Mouse (Mus musculus): ENCODE results near the gene Pkn1. TPM values are rescaled to one million over a fixed set of nuclear protein-coding genes. Genes with fewer than 3 reads are reported as not detected.
A peak's percentile ranks its signal among the peaks of the same experiment; 100 is the strongest.

Gene Pkn1
- 13.3 and 16.6 TPM in 2 replicates for polyA plus RNA-seq (2012; rRNA removed)

DNA sequence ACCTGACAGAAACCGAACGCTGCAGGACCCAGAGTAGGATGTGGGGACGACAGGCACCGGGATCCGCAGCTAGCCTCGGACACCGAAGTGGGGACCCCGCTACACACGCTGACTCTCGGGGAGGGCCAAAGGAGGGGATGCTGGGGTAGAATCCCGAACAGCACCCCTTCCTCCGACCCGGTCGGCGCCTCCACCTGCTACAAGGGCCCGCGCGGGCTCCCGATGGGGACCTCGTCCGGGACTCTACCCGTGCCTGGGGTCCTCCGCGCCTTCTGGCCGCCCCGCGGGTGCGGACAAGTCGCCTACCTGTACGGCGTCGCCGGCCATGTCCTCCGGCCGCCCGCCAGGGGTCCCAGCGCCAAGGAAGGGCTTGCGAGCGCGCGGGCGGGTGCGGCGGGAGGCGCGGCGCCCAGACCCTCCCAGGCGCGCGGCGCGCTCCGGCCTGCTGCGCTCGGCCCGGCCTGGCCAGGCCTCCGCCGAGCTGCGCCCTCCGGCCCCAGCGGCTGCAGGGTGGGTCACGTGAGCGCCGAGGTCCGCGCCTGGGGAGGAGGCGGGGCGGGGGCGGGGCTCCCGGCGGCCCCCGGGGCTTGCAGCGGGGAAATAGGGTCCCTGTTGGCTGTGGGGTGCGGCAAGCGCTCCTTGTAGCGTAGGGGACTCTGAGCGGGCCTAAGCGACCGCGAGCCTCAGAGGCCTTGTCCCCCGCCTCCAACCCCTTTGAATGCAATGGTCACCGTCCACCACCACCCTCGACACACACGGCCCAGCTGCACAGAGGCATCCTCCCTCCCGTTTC lies at the start of gene Pkn1:
Pkn1 (minus strand) TSS at position 519 of the 793 bp plus-strand sequence.
- Histone ChIP-seq H3K27ac (ENCODE audit: control insufficient read depth, insufficient read depth, low read depth, low read length) (peak within 1 kb of the TSS; percentile 82), H3K4me1 (ENCODE audit: control insufficient read depth, insufficient read depth, low read length) (peaks cover 16% of the 10 kb centered on the region), H3K27me3 (ENCODE audit: control insufficient read depth, insufficient read depth, low read length) (no peaks in the 10 kb centered on the region), H3K36me3 (ENCODE audit: control insufficient read depth, insufficient read depth, low read length) (no peaks in the 10 kb centered on the region), H3K4me3 (ENCODE audit: control insufficient read depth, low read depth, low read length) (peak within 1 kb of the TSS; percentile 92)
- no peak for TF ChIP-seq CTCF (IDR thresholded peaks at IDR 0.05; ENCODE audit: control insufficient read depth, insufficient read depth, insufficient replicate concordance, low read depth, low read length)
- peak; percentile 65 for TF ChIP-seq POLR2A (IDR thresholded peaks at IDR 0.05; ENCODE audit: control insufficient read depth, low read depth, low read length)

DNA sequence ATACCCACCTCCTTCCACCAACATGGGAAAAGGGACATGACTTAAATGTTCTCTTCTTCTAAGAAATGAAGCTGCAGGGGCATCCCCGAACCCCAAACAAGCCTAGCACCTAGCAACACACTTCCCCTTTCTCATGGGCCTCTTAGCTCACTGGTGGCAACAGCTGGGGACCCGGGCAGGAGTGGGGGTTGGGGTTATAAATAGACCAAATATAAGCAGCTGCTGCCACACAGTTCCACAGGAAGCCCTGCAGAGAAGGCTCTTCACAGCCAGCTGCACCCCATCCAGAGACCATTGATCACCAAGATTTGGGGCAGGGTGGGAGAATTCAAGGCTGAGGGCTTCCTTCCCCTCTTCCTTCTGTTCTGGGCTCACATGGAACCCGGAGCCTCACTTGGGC lies 49.7 kb upstream of the Pkn1 start:
- Histone ChIP-seq H3K27ac (ENCODE audit: control insufficient read depth, insufficient read depth, low read depth, low read length) (no peak overlapping the region), H3K27me3 (ENCODE audit: control insufficient read depth, insufficient read depth, low read length) (no peaks in the 10 kb centered on the region), H3K4me3 (ENCODE audit: control insufficient read depth, low read depth, low read length) (no peak overlapping the region)

DNA sequence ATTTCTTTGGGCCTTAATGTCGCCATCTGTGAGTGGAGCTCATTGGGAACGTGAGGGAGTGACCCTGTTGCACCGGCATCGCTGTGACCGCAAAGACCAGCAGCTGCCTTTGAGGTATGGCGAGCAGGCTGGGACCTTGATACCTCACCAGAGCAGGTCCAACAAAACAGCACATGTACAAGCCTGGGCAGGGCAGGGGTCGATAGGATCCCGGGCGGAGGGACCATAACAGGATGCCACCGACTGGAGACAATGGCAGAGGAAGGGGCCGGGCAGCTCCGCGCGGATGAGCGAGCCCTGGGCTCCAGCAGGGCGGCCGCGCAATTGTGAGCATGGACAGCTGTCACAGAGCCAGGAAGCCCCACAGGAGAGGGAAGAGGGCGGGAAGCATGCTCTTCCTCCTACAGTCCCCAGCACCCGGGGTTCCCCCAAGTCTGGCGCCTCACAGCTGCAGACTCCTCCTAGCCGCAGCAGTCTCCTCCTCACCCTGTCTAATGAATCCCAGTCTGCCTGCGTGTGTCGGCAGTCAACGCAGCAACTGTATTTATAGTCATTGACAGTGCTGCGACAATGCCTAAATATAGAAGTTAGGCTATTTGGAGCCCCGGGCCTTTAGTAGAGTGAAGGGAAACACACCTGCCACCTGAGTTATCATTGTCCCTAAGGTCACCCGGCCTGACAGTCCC lies 48.8 kb upstream of the Pkn1 start:
- H3K4me1 ChIP-seq (ENCODE audit: control insufficient read depth, insufficient read depth, low read length): peaks cover 4% of the 10 kb centered on the region
- peak overlapping the region; percentile 66 for H3K4me3 ChIP-seq (ENCODE audit: control insufficient read depth, low read depth, low read length)
- TF ChIP-seq POLR2A (IDR thresholded peaks at IDR 0.05; ENCODE audit: control insufficient read depth, low read depth, low read length): no peak
- no peak for TF ChIP-seq CTCF (IDR thresholded peaks at IDR 0.05; ENCODE audit: control insufficient read depth, insufficient read depth, insufficient replicate concordance, low read depth, low read length)
- H3K27me3 ChIP-seq (ENCODE audit: control insufficient read depth, insufficient read depth, low read length): no peaks in the 10 kb centered on the region
- H3K36me3 ChIP-seq (ENCODE audit: control insufficient read depth, insufficient read depth, low read length): no peaks in the 10 kb centered on the region
- H3K27ac ChIP-seq (ENCODE audit: control insufficient read depth, insufficient read depth, low read depth, low read length): no peak overlapping the region

More for the DNA sequence above, 49.7 kb upstream of the Pkn1 start:
- H3K36me3 ChIP-seq (ENCODE audit: control insufficient read depth, insufficient read depth, low read length): no peaks in the 10 kb centered on the region
- H3K4me1 ChIP-seq (ENCODE audit: control insufficient read depth, insufficient read depth, low read length): peaks cover 4% of the 10 kb centered on the region
- TF ChIP-seq POLR2A (IDR thresholded peaks at IDR 0.05; ENCODE audit: control insufficient read depth, low read depth, low read length) (no peak), CTCF (IDR thresholded peaks at IDR 0.05; ENCODE audit: control insufficient read depth, insufficient read depth, insufficient replicate concordance, low read depth, low read length) (no peak)

DNA sequence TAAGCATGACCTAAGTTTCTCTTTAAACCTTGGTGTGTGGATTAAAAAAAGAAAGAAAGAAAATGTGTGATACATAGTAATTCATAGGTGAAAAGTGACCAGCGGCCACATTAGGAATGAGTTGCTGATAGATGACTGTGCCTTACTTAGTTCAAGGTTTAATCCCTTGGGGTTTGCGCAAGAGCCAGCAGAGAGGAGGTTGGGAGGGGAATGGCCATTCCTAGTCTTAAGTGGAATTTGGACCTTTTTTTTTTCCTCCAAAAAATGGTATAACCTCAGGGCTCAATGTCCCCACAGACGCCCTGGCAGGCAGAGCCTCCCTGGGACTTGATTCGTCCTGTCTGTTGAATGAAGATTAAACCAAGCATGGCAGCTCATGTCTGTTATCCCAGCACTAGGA lies 45.1 kb upstream of the Pkn1 start:
- Histone ChIP-seq H3K27me3 (ENCODE audit: control insufficient read depth, insufficient read depth, low read length) (no peaks in the 10 kb centered on the region), H3K4me3 (ENCODE audit: control insufficient read depth, low read depth, low read length) (no peak overlapping the region), H3K4me1 (ENCODE audit: control insufficient read depth, insufficient read depth, low read length) (peaks cover 25% of the 10 kb centered on the region), H3K36me3 (ENCODE audit: control insufficient read depth, insufficient read depth, low read length) (no peaks in the 10 kb centered on the region), H3K27ac (ENCODE audit: control insufficient read depth, insufficient read depth, low read depth, low read length) (no peak overlapping the region)
- TF ChIP-seq POLR2A (IDR thresholded peaks at IDR 0.05; ENCODE audit: control insufficient read depth, low read depth, low read length): no peak
- no peak for TF ChIP-seq CTCF (IDR thresholded peaks at IDR 0.05; ENCODE audit: control insufficient read depth, insufficient read depth, insufficient replicate concordance, low read depth, low read length)

DNA sequence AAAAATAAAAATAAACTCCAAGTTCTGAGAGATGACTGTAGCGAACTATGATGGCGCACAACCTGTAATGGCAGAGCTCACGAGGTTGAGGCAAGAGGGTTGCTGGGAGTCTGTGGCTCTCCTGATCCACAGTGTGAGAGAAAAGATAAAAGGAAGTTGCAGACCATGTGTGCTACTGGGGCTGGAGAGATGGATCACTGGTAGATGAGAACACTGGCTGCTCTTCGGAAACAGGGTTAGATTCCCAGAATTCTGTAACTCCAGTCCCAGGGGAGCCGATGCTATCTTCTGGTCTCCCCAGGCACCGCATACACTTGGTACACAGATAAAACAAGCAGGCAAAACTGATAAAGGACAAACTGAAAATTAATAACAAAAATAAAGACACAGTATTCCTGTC lies 44.0 kb upstream of the Pkn1 start:
- H3K27ac ChIP-seq (ENCODE audit: control insufficient read depth, insufficient read depth, low read depth, low read length): no peak overlapping the region
- H3K27me3 ChIP-seq (ENCODE audit: control insufficient read depth, insufficient read depth, low read length): no peaks in the 10 kb centered on the region
- no peak overlapping the region for H3K4me3 ChIP-seq (ENCODE audit: control insufficient read depth, low read depth, low read length)
- H3K36me3 ChIP-seq (ENCODE audit: control insufficient read depth, insufficient read depth, low read length): no peaks in the 10 kb centered on the region
- TF ChIP-seq CTCF (IDR thresholded peaks at IDR 0.05; ENCODE audit: control insufficient read depth, insufficient read depth, insufficient replicate concordance, low read depth, low read length) (no peak), POLR2A (IDR thresholded peaks at IDR 0.05; ENCODE audit: control insufficient read depth, low read depth, low read length) (no peak)
- peaks cover 25% of the 10 kb centered on the region for H3K4me1 ChIP-seq (ENCODE audit: control insufficient read depth, insufficient read depth, low read length)

DNA sequence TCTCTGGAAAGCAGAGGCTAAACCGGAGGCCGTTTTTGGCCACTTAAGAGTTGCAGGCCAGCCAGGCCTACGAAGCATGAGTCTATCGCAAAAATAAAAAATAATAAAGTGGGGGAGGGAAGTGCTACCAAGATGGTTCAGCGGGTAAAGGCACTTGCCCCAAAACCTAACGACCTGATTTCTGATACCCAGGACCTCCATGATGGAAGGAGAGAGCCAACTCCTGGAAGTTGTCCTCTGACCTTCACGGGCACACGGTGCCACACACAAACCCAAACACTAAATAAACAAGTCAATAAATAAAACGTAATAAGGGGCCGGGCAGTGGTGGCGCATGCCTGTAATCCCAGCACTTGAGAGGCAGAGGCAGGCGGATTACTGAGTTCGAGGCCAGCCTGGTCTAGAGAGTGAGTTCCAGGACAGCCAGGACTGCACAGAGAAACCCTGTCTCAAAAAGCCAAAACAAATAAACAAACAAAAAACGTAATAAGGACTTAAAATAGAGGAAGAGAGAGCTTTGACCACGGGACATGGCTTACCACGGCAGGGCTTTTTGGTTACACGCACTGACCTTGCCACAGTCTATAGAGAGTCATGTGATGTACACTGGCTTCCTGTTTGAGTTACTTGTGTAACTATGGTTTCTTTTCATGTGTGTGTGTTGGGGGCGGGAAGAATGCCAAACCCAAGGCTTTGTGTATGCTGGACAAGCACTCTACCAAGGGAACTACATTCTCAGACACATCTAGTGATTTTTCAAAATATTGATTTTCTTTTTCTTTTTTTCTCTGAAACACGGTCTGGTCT lies 43.1 kb upstream of the Pkn1 start:
- H3K4me3 ChIP-seq (ENCODE audit: control insufficient read depth, low read depth, low read length): peak overlapping the region; percentile 78
- no peaks in the 10 kb centered on the region for H3K36me3 ChIP-seq (ENCODE audit: control insufficient read depth, insufficient read depth, low read length)
- H3K27ac ChIP-seq (ENCODE audit: control insufficient read depth, insufficient read depth, low read depth, low read length): no peak overlapping the region; the same call in 1 of the 2 replicates
- H3K27me3 ChIP-seq (ENCODE audit: control insufficient read depth, insufficient read depth, low read length): no peaks in the 10 kb centered on the region
- H3K4me1 ChIP-seq (ENCODE audit: control insufficient read depth, insufficient read depth, low read length): peaks cover 23% of the 10 kb centered on the region
- no peak for TF ChIP-seq POLR2A (IDR thresholded peaks at IDR 0.05; ENCODE audit: control insufficient read depth, low read depth, low read length)
- TF ChIP-seq CTCF (IDR thresholded peaks at IDR 0.05; ENCODE audit: control insufficient read depth, insufficient read depth, insufficient replicate concordance, low read depth, low read length): no peak

Measured in testis, adult 2 months (tissue).